Mouse (Mus musculus) layer of hippocampus, adult 8-10 months (tissue): ENCODE measurements around the gene Birc5. TPM values are rescaled to one million over a fixed set of nuclear protein-coding genes. Genes with fewer than 3 reads are reported as not detected.

ENCODE experiments used
- DNase-seq, 2 experiments: peaks; one replicate each; pipeline ENCODE4 v3.0.0; 2022; ENCODE audit warnings: low spot score in 2 of 2
- total RNA-seq, 4 experiments: library from RNA; stranded (reverse); gene quantifications; 2 replicates each; pipeline ENCODE4 v1.2.4; 2022

Gene Birc5
- total RNA-seq, 4 experiments from 2014 or later = 0.12 to 1.6 (median 0.86) TPM

DNA sequence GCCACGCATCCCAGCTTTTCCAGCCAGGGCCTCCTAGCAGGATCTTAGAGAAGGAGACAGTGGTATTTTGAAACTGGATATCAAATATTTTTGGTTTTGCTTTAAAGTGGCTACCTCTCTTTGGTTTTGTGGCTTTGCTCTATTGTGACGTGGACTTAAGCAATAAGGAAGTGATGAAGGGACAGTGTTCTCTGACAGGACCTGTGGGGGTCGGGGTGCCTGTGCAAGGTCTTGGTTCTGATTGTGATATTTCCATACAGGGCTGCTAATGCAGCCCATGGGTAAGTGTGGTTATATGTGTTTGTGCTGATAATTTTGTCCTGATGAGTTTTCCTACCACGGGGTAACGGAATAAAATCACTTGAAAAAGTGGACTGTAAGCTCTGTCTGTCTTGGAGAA lies 6.3 kb downstream of the Birc5 start:
- DNase-seq = no peak

DNA sequence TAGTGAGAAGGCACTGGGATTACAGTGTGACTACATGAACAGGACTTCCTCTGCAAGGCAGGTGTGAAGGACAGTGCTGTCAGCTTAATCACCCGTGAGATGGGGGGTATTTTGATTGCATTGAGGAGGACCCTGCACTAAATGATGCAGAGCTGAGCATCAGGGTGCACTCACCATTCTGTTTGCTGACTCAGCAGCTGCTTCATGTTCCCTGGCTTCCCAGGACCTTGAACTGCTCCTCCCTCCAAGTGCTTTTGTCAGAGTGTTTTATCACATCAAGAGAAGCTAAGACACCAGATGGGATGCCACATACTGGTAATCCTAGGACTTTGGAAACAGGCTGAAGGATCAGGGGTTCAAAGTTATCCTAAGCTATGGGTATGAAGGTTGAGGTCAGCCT lies 6.9 kb downstream of the Birc5 start:
- DNase-seq = no peak

DNA sequence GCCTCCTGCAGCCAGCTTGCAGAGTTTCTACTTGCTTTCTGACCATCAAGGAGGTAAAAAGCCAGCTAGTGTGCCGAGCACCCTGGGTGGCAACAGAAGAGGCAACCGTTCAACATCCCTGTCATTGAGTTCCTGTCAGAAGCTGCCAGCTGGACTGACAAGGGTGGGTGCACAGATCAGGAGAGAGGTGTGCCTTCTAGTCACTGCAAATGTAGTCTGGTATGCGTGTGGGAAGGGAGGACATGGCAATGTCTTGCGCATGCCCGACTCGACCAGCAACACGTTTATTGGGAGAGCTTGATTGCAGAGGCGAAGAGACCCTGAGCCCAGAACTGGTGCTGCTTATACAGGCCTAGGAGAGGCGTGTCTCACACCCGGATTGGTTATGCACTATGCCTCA lies 8.4 kb downstream of the Birc5 start:
- DNase-seq = no peak

DNA sequence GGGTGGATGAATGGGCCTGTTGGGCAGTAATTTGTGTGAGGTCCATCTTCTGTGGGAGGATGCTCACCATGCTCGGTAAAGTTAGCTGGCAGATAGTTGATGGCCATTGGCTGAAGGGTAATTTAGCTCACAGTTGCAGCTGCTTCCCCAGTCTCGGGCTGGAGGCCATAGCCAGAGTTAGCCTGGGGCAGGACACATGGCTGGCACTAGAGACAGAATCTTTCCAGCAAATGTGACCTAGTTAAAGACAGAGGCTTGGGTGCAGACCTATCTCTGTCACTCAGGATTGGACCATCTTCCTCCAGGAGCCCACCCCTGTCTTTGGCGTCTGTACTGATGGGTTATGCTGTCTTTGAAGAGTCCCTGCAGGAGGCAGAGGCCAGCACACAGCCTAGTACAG lies 9.3 kb downstream of the Birc5 start:
- DNase-seq = no peak

DNA sequence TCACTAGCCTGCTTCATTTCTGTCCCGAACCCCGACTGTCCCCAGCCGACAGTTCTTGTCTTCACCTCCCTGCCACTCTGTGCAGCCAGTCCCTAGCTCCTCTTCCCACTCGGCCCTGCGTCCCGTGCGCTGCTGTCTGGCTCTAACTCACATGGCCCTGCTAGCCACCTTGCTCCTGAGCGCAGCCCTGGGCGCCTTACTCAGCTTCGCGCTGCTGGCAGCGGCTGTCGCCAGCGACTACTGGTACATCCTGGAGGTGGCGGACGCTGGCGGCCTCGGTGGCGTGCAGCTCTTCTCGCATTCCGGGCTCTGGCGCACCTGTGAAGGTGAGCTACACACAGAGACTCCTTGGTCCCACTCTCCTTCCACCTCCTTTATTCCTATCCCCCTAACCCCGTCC lies 11.6 kb downstream of the Birc5 start, which contains the start of gene Tmem235:
Gene Tmem235 (plus strand): TSS at position 152 of the 400 bp plus-strand sequence.
- no peak for DNase-seq

DNA sequence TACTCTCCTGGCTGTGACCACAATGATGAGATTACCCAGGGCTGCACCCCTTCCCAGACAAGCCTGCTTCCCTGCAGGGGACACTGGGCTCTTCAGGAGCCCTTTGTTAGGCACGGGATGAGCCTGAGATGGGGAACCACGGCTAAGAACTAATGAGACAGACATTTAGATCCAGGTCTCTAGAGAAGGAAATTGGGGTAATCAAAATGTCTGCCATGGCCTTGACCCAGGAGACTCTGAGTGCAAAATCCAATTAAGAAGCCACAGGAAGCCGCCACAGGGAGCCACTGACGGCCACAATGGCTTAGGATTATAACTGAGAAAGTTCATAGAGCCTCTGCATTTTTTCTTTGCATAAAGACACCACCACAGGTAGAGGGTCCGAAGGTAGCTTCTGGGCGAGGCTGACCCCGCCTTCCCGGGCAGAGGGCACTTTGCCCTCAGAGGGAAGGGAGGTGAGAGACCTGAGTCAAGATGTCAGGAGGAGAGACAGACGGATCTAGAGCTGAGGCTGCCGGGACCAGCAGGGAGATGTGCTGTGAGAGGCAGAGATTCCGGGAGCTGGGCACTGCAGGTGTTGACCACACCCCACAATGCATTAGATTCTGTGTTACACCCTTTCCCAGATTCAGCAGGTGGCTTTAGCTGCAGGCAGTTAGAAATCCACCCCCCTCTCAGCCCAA lies 14.3 kb downstream of the Birc5 start:
- no peak for DNase-seq

DNA sequence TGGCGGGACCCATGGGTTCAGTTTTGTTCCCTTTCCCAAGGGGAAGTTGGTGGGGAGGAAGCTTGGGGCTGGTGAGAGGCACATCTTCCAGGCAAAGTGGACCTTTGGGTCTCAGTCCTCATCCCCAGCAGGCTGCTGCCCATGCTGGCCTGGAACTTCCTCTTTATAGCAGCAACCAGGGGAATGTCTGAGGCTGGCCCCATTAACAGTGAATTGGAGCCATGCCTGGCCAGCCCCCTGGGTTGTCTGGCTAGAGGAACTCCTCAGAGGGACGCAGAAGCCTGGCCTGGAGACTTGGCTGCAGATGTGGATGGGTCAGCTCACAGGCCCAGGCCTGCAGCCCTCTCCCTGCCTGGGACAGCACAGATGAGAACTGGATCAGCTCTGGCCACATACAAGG lies 15.8 kb downstream of the Birc5 start:
- DNase-seq = no peak

DNA sequence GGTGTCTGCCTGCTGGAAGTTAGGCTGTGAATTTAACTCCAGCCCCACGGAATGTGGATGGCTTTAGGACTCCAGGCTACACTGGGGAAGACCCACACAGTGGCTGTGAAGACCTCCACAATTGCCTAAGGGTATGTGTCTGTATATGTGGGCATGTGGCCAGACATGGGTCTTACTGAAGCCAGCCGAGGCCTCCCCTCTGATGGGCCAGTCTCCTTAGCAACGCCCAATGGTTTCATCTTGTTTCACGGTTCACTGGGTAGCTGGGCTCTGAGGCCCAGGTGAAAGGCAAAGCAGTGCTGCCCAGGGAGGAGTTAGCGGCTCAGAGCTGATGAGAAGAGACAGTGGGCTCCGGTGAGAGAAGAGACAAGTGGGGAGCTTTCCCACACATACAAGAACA lies 16.9 kb downstream of the Birc5 start:
- DNase-seq = no peak

DNA sequence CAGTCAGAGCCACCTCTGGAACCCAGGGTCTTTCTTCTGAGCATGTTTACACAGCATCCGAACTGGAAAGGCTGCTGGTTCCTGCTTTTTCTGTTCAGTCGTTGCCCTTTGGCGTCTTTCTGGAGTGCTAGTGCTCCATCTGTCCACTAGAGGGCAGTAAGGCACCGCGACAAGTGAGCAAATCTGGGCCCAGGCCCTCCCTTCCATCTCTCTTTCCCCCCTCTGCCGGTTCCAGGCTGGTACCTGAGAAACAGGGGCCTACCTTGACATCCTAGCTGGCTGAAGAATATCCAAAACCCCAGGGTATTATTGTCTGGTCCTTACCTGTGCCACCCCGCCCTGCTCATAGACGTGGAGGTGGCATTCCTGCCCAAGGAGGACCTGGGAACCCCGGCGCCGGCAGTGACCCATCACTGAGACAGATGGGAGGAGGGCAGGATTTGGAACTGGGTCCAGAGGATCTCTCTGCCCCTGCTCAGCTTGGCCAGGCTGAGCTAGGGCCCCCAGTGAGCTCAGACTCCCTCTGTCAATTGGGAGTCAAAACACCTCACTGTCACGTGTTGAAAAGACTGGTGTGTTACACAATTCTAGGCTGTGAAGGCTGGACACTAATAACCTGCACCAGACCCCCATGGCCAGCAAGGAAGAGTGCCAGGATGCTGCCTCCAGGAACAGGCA lies 21.8 kb downstream of the Birc5 start:
- DNase-seq = peak; percentile 76 to 78

DNA sequence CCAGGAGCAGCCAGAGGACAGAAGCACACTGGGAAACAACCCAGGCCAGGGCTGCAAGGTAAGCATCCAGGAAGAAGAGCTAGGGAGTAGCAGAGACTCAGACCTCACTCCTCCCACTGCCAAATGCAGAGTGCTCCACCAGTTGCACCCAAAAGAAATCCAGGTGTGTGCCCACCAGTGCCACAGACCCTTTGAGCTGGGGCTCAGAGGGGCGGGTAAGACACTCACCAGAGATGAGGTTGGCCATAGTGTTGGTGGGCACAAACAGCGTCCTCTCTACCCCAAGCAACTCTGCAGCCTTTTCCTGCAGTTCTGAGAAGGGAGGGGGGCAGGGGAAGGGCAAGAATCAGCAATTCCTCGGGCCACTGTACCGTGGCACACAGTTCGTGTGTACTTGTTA lies 22.3 kb downstream of the Birc5 start:
- DNase-seq = no peak

DNA sequence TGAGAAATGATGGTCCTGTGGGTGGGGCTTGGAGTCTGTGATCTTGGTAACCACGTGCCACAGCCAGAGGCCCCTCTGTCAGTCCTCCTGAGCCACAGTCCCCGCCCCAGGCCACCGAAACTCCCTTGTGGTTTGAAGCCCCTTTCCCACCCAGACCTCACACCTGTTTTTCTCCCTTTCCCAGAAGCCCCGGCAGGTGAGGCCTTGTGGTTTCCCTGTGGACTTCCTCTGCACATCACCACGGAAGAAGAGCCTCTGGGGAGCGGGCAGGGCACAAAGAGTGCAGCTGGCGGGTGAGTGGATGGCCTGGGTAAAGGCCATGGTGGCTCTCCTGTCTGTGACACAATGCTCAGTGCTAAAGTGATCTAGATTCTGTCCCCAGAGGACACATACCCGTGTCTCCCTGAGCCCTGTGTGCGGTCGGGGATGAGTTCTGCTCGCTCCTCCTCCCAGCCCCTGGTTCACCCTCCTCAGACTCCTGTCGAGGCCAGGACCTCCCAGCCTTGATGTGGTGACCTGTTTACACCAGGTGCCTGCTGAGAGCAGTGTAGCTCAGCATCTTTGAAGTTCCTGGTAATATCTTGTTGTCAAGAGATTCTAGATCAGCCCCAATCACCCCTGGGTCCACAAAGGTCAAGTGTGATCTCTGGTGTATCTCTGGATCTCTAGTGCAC lies 23.0 kb downstream of the Birc5 start:
- no peak for DNase-seq

DNA sequence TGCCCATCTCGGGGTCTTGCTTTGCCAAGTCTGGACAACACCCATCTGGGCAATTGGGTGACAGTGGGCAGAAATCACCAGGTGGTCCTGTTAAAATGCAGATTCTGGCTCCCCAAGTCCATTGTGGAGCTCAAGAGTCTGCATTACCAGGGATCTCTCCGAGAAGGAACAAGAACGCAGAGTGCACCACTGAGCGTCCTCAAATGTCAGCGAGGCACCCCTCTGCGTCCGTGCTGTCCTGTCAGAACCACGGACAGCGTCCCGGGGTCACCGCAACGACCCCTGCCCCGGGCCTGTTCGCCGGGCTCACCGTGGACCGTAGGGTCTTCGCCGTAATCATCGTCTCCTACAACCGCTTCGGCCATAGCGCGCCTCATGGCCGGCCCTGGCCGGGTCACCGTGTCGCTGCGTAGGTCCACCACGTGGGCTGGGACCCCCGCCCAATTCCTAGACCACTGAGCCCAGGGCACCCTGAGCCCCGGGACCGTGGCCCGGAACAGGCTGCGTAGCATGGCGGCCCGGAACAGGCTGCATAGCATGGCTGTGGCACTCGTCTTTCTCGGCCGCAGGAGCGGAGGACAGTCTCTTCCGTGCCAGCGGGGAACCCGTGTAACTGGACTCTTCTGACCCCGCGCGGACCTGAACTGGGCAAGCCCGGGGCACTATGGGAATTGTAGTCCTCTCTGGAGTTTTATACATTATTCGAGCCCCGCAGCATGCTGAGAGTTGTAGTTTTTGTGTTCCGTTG lies 24.0 kb downstream of the Birc5 start, which contains the start of gene Tha1:
Gene Tha1 (minus strand): TSS at position 621 of the 748 bp plus-strand sequence.
- peak; percentile 72 to 73 for DNase-seq

DNA sequence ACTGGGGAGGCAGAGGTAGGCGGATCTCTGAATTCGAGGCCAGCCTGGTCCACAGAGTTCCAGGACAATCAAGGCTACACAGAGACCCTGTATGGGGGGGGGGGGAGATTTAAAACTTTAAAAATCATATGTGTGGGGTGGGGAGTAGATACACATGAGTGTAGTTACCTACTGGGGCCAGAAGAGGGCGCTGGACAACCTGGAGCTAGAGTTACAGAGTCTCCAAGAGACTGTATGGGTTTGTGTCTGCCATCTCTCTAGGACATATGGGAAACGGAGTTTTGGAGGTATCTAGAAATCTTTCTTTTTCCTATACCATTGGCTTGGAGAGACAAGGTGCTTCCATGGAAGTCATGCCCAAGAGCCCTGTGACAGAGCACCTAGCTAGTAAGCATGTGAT lies 25.4 kb downstream of the Birc5 start:
- no peak for DNase-seq

DNA sequence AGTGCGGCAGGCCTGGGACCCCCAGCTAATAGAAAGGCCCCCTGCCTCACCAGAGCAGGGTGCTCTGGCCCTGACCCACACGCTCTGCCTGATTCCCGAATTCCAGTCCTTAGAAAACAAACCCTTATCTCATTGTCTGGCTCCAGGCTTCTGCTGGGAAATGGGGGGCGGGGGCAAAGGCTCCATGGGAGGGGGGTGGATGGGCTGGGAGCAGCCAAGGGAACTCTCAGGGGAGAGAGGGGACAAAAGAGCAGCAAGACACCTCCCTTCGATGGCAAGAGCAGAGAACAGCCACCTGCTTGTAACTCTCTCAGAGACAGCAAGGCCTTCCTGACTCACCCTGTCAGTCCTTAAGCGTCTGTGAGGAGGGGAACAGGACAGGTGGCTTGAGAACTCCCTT lies 26.6 kb downstream of the Birc5 start:
- no peak for DNase-seq

DNA sequence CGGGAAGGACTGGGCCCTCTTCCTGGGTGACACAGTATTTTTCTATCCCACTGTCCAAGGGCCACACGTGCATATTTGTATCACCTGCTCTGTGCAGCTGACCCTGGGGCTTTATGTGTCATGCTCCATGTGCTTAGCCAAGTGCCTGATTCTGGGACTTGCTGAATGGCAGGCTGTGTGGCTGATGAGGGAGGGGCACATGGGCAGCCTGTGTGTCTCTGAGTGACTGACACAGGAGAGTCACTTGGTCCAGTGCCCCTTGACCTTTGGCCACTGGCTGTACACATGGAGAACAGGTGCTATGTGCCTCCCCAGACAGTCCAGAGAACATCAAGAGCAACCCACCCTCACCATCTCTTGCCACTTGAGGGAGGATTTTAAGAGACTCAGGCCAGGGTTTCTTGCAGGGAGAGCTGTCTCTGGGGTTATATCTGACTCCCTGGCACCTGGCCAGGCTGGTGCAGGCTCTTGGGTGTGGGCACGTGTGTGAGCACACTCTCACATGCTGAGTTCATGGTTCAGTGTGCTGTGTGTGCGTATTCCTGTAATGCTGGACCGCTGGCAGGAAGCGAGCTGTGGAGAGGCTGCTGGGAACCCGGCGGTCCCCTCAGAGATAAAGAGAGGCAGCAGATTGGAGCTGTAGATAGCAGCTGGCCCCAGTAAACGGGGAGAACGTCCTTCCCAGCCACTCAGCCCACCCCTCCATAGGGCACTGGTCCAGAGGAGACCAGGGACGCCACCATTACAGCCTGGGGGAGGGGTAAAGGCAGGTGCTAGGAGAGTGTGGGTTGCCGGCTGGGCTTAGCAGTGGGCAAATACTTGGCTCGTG lies 29.1 kb downstream of the Birc5 start:
- peak; percentile 28 to 48 for DNase-seq

DNA sequence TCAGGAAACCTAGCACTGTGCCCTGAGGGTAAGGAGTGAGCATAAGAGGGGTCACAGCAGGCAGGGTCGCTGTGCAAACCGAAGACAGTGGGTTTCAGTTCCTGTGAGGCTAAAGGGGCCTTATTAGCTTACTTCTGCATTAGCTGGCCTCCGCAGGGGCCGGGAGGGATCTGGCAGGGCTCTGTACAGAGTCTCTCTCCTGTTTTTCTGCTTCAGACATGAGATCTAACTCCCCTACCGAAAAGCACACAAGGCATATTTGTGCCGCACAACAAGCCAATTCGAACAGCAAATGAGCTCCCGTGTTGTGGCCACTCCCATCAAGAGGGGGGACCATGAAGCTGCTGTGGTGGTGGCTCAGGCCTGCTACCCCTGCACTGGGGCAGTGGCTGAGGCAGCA lies 29.8 kb downstream of the Birc5 start:
- DNase-seq = no peak

DNA sequence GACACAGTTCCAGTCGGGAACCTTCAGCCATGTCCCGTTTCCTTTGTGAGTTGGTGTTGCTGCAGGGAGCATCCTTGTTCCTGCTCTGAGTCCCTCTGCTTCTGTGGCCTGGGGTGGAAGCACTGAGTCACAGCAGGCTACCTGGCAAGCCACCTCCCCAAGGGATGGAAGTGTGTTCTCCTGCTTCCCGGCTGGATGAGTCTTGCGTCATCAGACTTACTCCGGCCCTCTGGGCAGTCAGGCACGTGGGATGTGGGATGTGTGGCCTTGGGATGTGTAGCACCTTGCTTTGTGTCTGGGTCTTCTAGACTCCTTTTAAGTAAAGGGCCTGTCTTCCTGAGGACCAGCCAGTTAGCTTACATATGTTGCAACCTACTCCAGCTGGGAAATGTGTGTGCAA lies 30.6 kb downstream of the Birc5 start:
- no peak for DNase-seq

DNA sequence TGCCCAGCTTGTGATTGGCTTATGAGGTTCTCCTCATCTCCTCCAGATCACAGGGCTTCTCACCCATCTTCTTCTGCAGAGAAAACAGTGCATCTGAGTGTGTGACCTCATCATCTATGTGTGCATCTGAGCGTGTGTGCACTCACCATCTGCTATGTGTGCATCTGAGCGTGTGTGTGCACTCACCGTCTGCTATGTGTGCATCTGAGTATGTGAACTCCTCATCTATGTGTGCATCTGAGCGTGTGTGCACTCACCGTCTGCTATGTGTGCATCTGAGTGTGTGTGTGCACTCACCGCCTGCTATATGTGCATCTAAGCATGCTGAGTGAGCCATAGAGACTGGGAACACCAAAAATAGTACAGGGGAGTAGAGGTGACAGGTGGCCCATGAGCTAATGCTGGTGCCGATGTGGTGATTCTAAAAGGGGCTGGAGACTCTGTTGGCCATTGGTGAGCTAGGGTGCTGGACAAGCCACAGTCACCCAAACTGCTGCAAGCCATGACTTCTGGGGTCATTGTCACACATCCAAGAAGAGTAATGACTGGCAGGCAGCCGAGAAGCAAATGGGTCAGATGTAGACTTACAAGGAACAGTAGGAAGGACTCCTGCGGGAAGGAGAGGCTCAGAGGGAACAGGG lies 31.4 kb downstream of the Birc5 start:
- no peak for DNase-seq

DNA sequence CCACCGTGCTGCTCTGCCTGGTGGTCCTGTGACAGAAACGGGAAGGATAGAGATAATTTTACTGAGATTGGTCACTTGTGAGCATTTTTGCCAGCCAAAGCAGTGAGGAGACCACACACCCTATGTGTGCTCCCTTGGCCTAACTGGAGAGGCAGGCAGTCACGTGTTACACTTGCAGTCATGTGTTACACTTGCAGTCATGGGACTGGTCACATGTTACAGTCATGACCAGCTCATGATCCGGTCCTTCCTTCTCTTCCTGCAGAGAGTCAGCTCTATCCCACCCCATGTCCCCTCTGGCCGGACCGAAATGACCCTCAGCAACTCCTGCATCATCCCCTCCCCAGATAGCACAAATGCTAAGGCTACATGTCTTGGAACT lies 31.9 kb downstream of the Birc5 start:
- DNase-seq = no peak

DNA sequence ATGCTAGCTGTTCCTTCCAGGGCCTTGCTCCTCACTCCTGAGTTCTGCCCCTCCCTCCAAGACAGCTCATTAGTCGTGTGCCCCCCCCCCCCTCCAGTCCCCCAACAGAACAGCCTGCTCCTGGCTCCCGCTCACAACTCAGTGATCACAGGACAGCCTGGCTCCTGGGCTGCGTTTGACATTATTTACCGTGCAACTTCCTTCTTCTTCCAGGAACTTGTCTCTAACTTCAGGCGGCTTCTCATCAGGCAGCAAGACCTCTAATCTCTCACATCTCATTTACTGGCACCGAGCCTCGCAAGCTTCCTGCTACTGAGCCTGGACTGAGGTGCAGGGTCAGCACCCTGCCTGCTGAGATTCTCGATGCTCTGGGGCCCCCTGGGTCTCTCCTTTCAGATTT lies 32.7 kb downstream of the Birc5 start:
- no peak for DNase-seq

DNA sequence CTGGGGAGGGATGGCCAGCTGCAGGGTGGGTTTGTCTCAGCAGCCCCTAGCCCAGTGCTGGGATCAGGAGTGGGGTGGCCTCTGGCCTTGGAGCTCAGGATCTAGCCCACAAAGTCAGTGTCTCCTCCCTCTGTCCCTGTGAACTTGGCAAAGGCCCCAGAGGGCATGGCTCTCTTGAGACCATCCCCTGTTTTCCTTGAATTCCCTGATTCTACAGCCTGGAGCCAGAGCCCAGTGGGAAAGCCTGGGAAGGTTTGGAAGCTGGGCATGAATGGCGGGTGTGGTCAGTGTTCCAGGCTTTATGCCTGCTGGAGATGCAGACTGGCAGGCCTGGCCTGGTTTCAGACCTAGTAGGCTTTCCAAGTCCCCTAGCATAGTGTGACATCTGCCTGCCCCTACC lies 33.2 kb downstream of the Birc5 start:
- no peak for DNase-seq
